Mouse (Mus musculus) urinary bladder, postnatal 10 days (tissue): ENCODE data around the gene Echdc2.

Source experiments
- DNase-seq: peaks from one replicate; pipeline ENCODE4 v3.0.0; 2022; ENCODE audit warnings: low spot score

Echdc2 gene

GRCm38 (mm10) chr4:108204629-108205028 lies 39.4 kb downstream of the Echdc2 start:
- no peak for DNase-seq

GRCm38 (mm10) chr4:108213023-108213422 lies 47.8 kb downstream of the Echdc2 start:
- DNase-seq = no peak

GRCm38 (mm10) chr4:108217332-108218179 lies 52.3 kb downstream of the Echdc2 start, which contains the start of gene Zyg11a:
Gene Zyg11a (minus strand): TSS chr4:108218048.
- DNase-seq = no peak

GRCm38 (mm10) chr4:108219019-108219418 lies 53.8 kb downstream of the Echdc2 start:
- no peak for DNase-seq

- DNase-seq = no peak
Measured at GRCm38 (mm10) chr4:108222507-108222906, 57.3 kb downstream of the Echdc2 start.

GRCm38 (mm10) chr4:108225341-108225872 lies 60.2 kb downstream of the Echdc2 start:
- DNase-seq = no peak
